Mouse (Mus musculus) limb, embryonic 12.5 days (tissue): ENCODE results near the gene Slc4a2. TPM values are rescaled to one million over a fixed set of nuclear protein-coding genes. Genes with fewer than 3 reads are reported as not detected.
A peak's percentile ranks its signal among the peaks of the same experiment; 100 is the strongest.

Experiments
- ATAC-seq: fragments of 200-750 bp; cut with Nextera tagmentation; 2 replicates; pipeline ENCODE4 v1.8.0; 2017; ENCODE audit warnings: low read depth, moderate TSS enrichment; ENCODE audit not compliant: insufficient number of reproducible peaks, insufficient read depth, low FRiP score, low TSS enrichment
- H3K27ac ChIP-seq: fragments of 300-500 bp; sonication (generic); 2 replicates; pipeline ENCODE4 v1.5.1; 2016; ENCODE audit warnings: mild to moderate bottlenecking, moderate library complexity
- H3K27me3 ChIP-seq: fragments of 300-500 bp; sonication (generic); 2 replicates; pipeline ENCODE4 v1.6.1; 2016; ENCODE audit warnings: mild to moderate bottlenecking, moderate library complexity
- H3K36me3 ChIP-seq: fragments of 300-500 bp; sonication (generic); 2 replicates; pipeline ENCODE4 v1.6.1; 2016; ENCODE audit warnings: mild to moderate bottlenecking, moderate library complexity
- H3K4me1 ChIP-seq: fragments of 300-500 bp; sonication (generic); replicated peaks from 2 replicates; pipeline ENCODE4 v1.6.1; 2016
- H3K4me2 ChIP-seq: fragments of 300-500 bp; sonication (generic); 2 replicates; pipeline ENCODE4 v1.6.1; 2016; ENCODE audit warnings: mild to moderate bottlenecking, moderate library complexity
- H3K4me3 ChIP-seq: fragments of 300-500 bp; sonication (generic); replicated peaks from 2 replicates; pipeline ENCODE4 v1.5.1; 2016; ENCODE audit warnings: mild to moderate bottlenecking
- H3K9ac ChIP-seq: fragments of 300-500 bp; sonication (generic); replicated peaks from 2 replicates; pipeline ENCODE4 v1.6.1; 2016; ENCODE audit warnings: mild to moderate bottlenecking, moderate library complexity
- H3K9me3 ChIP-seq: fragments of 300-500 bp; sonication (generic); 2 replicates; pipeline ENCODE4 v1.6.1; 2016; ENCODE audit warnings: mild to moderate bottlenecking, moderate library complexity
- WGBS: fragments of 180-500 bp; shearing (Covaris S2); methylation state at CpG from one replicate; pipeline ENCODE4 v1.1.7; 2016; 5-methylcytosine and 5-hydroxymethylcytosine counted together
- polyA plus RNA-seq: library from polyadenylated mRNA; unstranded; fragments of >200 nt; fragmentation: Nextera tagmentation; extraction: Ambion mirVana; gene quantifications from 2 replicates; pipeline ENCODE4 v1.2.1, GENCODE M21; 2016

Gene Slc4a2
- polyA plus RNA-seq, 1 experiment from 2014 or later = 47.1 TPM

- Histone ChIP-seq H3K36me3 (peaks cover 92% of the 10 kb centered on the region), H3K27me3 (no peaks in the 10 kb centered on the region), H3K4me2 (no peak overlapping the region), H3K4me1 (peaks cover 32% of the 10 kb centered on the region), H3K9ac (no peak overlapping the region), H3K9me3 (no peaks in the 10 kb centered on the region), H3K4me3 (no peak overlapping the region), H3K27ac (peak overlapping the region; percentile 46; the same call in 1 of the 2 replicates)
- ATAC-seq = no peak
- WGBS = 25% methylated on average over 14 of the region's 14 CpGs
Measured at GRCm38 (mm10) chr5:24490413-24490920, 66.8 kb downstream of the Slc4a2 start.

Other genes starting within 250 kb of the Slc4a2 start
- gene Kcnh2, start 72.2 kb upstream of the Slc4a2 start, polyA plus RNA-seq = 4.9 and 5.4 TPM in 2 replicates
- 5.2 and 6.1 TPM in 2 replicates for gene Nos3, start 59.0 kb upstream of the Slc4a2 start, polyA plus RNA-seq
- gene Atg9b, start 31.7 kb upstream of the Slc4a2 start, polyA plus RNA-seq = 0.46 and 0.47 TPM in 2 replicates
- gene Abcb8, start 30.2 kb upstream of the Slc4a2 start, polyA plus RNA-seq = 41.6 and 42.9 TPM in 2 replicates
- gene Asic3, start 10.4 kb upstream of the Slc4a2 start, polyA plus RNA-seq = 1.2 and 1.7 TPM in 2 replicates
- 53.8 and 54.5 TPM in 2 replicates for gene Cdk5, start 307 bp upstream of the Slc4a2 start, polyA plus RNA-seq
- gene Fastk, start 21.4 kb downstream of the Slc4a2 start, polyA plus RNA-seq = 105 TPM in 2 replicates
- 21.0 and 21.8 TPM in 2 replicates for gene Tmub1, start 24.0 kb downstream of the Slc4a2 start, polyA plus RNA-seq
- gene Agap3, start 28.3 kb downstream of the Slc4a2 start, polyA plus RNA-seq = 42.0 and 67.8 TPM in 2 replicates
- gene Gbx1, start 103.4 kb downstream of the Slc4a2 start, polyA plus RNA-seq = 0.05 TPM in 1 of 2 replicates, not detected in the other
- gene Asb10, start 117.1 kb downstream of the Slc4a2 start, polyA plus RNA-seq = 0.72 and 1.1 TPM in 2 replicates
- 0.06 and 0.19 TPM in 2 replicates for gene 4931409K22Rik, start 133.0 kb downstream of the Slc4a2 start, polyA plus RNA-seq
- 131 and 134 TPM in 2 replicates for gene Abcf2, start 153.6 kb downstream of the Slc4a2 start, polyA plus RNA-seq
- 20.1 and 24.0 TPM in 2 replicates for gene Chpf2, start 162.9 kb downstream of the Slc4a2 start, polyA plus RNA-seq
- gene Smarcd3, start 200.6 kb downstream of the Slc4a2 start, polyA plus RNA-seq = 68.5 and 72.6 TPM in 2 replicates